Mouse (Mus musculus): ENCODE data around the gene Cd7.

DNA sequence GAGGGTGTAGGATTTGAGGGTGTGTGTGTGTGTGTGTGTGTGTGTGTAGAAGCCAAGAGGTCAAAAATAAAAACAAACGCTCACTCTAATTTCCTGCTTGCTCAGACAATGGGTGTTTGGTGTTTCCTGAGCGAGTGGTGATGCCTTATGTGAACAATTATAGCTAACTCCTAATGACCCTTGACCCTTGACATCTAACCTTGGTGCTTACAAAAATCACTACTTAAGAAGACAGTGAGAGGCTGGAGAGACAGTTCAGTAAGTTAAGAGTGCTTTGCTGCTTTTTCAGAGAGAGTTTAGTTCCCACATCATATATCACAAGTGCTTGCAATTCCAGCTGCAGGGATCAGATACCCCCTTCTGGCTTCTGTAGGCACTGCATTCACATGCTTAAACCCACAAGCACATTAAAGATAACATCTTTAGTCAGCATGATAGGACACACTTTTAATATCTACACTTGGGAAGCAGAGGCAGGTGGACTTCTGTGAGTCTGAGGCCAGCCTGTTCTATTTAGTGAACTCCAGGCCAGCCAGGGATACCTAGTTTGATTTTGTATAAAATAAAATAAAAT lies 8.7 kb upstream of the Cd7 start:
- TF ChIP-seq CTCF (IDR thresholded peaks at IDR 0.05; ENCODE audit: low read depth) (peak; percentile 54), EP300 (IDR thresholded peaks at IDR 0.05; ENCODE audit: low read depth) (no peak)
